Mouse (Mus musculus): ENCODE measurements around the gene Stat5b. TPM values are rescaled to one million over a fixed set of nuclear protein-coding genes. Genes with fewer than 3 reads are reported as not detected.

Stat5b gene
- polyA plus RNA-seq, 1 experiment from 2014 or later, result 46.0 TPM

DNA sequence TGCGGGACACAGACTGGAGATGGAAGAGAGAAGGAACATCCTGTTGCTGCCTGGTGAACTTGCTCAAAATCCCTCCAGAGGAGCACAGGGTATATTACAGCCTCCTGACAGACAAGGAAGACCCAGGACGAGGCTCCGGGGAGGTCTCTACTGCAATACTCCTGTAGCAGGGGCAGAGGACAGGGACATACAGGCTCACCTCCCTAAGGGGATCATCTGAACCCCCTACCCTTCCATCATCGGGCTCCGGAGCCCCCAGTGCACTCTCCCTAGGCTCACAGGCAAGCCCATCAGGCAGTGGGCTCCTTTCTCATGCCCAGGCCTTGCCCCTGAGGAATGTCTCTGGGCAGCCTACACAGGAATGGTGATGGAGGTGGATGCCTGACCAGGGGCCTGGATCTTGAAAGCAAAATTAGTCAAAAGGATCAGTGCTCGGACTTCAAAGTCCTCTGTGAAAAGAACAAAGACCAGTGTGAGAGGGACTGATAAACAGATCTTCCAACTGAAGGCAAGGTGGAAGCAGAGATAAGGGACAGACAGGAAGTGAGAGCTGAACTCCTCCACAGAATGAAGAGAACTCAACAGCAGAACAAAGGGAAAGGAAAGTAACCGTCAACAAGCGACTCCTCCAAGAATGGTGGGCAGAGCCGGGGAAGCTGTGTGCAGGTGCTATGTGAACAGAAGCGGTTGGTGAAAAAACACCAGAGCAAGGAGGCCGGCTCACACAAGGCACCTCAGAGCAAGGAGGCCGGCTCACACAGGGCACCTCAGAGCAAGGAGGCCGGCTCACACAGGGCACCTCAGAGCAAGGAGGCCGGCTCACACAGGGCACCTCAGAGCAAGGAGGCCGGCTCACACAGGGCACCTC lies 41.0 kb upstream of the Stat5b start:
- 28% methylated on average over 15 of the region's 15 CpGs for WGBS
- DNase-seq (ENCODE audit: low spot score) (no peak), ATAC-seq (replicated peaks; ENCODE audit: low FRiP score) (peak; percentile 88)
- peak overlapping the region; percentile 88 for H3K27ac ChIP-seq (ENCODE audit: low read depth, low read length)
- no peaks in the 10 kb centered on the region for H3K9me3 ChIP-seq (ENCODE audit: control insufficient read depth, low read length)
- H3K4me1 ChIP-seq (replicated peaks; ENCODE audit: control insufficient read depth, insufficient read depth, low read length), result peaks cover 61% of the 10 kb centered on the region
- no peaks in the 10 kb centered on the region for H3K27me3 ChIP-seq (replicated peaks; ENCODE audit: control insufficient read depth, insufficient read depth, low read length)
- peak overlapping the region; percentile 60 for H3K4me2 ChIP-seq
- peak overlapping the region; percentile 53 for H3K9ac ChIP-seq (ENCODE audit: low read depth, low read length)
- 0 out of 2 replicates have a peak overlapping the region, but pooled peaks have one; percentile 8 for H3K4me3 ChIP-seq (ENCODE audit: low read depth, low read length)
- H3K36me3 ChIP-seq (ENCODE audit: control insufficient read depth, insufficient read depth, low read length), result peaks cover 9% of the 10 kb centered on the region

DNA sequence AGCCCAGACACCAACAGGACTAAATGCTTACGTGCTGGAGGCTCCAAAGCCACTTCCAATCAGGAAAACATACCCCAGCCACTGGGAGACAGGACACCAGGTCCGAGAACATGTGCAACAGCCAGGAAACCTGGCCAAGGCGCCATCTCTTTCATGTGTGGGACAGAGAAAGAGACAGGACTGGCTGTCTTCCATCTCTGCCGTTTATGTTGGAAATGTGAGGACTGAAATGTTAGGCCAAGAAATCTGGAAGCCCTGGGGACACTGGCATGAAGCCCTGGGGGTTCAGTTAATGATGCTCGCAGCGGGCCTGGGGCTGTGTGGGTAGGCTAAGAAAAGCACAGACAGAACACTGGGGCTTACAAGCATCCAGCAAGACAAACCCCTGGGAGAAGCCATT lies 40.0 kb upstream of the Stat5b start:
- Histone ChIP-seq H3K27me3 (replicated peaks; ENCODE audit: control insufficient read depth, insufficient read depth, low read length) (no peaks in the 10 kb centered on the region), H3K9ac (ENCODE audit: low read depth, low read length) (peak overlapping the region; percentile 53; the same call in 1 of the 2 replicates), H3K36me3 (ENCODE audit: control insufficient read depth, insufficient read depth, low read length) (peaks cover 9% of the 10 kb centered on the region), H3K27ac (ENCODE audit: low read depth, low read length) (peak overlapping the region; percentile 88), H3K4me2 (no peak overlapping the region; the same call in 1 of the 2 replicates), H3K9me3 (ENCODE audit: control insufficient read depth, low read length) (no peaks in the 10 kb centered on the region), H3K4me1 (replicated peaks; ENCODE audit: control insufficient read depth, insufficient read depth, low read length) (peaks cover 71% of the 10 kb centered on the region), H3K4me3 (ENCODE audit: low read depth, low read length) (no peak overlapping the region)
- 86% methylated on average over 6 of the region's 6 CpGs for WGBS
- DNase-seq (ENCODE audit: low spot score), result no peak
- ATAC-seq (replicated peaks; ENCODE audit: low FRiP score), result no peak

DNA sequence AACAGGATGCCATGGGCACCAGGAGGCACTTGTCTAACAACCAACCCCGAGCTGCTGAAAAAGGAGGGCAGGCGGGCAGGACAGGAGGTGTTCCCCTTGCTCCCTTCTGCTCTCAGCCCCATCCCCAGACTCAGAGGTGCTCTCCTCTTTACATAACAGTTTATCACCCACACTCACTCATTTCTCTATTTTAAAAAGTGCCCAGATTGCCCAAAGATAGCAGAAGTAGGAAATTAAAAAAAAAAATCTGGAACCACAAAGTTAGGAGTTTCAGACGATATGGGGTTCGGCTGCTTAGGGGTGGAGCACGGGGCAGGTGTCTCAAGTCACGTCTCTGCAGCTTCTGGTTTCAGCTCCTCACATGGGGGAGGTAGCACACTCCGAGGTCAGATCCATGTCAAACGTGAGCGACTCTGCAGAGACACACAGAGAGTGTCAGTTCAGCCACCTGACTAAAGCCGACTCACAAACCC lies 37.9 kb upstream of the Stat5b start:
- H3K4me3 ChIP-seq (ENCODE audit: low read depth, low read length), result no peak overlapping the region
- H3K27ac ChIP-seq (ENCODE audit: low read depth, low read length), result peak overlapping the region; percentile 33; the same call in 1 of the 2 replicates
- H3K4me1 ChIP-seq (replicated peaks; ENCODE audit: control insufficient read depth, insufficient read depth, low read length), result peaks cover 73% of the 10 kb centered on the region
- WGBS, result 51% methylated on average over 10 of the region's 10 CpGs
- ATAC-seq (replicated peaks; ENCODE audit: low FRiP score) (no peak), DNase-seq (ENCODE audit: low spot score) (no peak)
- peaks cover 9% of the 10 kb centered on the region for H3K36me3 ChIP-seq (ENCODE audit: control insufficient read depth, insufficient read depth, low read length)
- 0 out of 2 replicates have a peak overlapping the region, but pooled peaks have one; percentile 27 for H3K9ac ChIP-seq (ENCODE audit: low read depth, low read length)
- no peaks in the 10 kb centered on the region for H3K9me3 ChIP-seq (ENCODE audit: control insufficient read depth, low read length)
- H3K27me3 ChIP-seq (replicated peaks; ENCODE audit: control insufficient read depth, insufficient read depth, low read length), result no peaks in the 10 kb centered on the region
- H3K4me2 ChIP-seq, result no peak overlapping the region

DNA sequence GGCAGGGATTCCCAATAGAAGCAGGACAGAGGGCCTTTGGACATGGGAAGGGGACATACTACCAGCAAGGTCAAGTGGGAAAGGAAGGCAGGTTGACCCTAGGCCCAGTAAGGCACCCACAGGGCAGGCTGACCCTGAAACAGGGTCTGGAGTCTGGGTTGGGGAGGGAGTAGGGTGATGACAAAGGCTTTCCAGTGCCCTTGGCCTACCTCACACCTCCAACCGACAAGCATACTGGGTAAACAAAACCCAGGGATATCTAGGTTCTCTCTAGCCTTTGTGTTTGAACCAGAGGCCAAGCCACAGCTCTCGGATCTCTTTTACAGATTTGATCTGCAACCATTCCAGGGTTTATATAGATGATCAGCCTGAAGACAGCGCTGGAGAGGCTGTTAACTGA lies 37.2 kb upstream of the Stat5b start:
- peaks cover 9% of the 10 kb centered on the region for H3K36me3 ChIP-seq (ENCODE audit: control insufficient read depth, insufficient read depth, low read length)
- 80% methylated on average over 3 of the region's 3 CpGs for WGBS
- H3K4me1 ChIP-seq (replicated peaks; ENCODE audit: control insufficient read depth, insufficient read depth, low read length), result peaks cover 69% of the 10 kb centered on the region
- H3K9me3 ChIP-seq (ENCODE audit: control insufficient read depth, low read length), result no peaks in the 10 kb centered on the region
- no peak for DNase-seq (ENCODE audit: low spot score)
- H3K9ac ChIP-seq (ENCODE audit: low read depth, low read length), result no peak overlapping the region
- no peak overlapping the region for H3K4me3 ChIP-seq (ENCODE audit: low read depth, low read length)
- no peak overlapping the region for H3K4me2 ChIP-seq
- H3K27ac ChIP-seq (ENCODE audit: low read depth, low read length), result peak overlapping the region; percentile 96
- ATAC-seq (replicated peaks; ENCODE audit: low FRiP score), result no peak
- H3K27me3 ChIP-seq (replicated peaks; ENCODE audit: control insufficient read depth, insufficient read depth, low read length), result no peaks in the 10 kb centered on the region

DNA sequence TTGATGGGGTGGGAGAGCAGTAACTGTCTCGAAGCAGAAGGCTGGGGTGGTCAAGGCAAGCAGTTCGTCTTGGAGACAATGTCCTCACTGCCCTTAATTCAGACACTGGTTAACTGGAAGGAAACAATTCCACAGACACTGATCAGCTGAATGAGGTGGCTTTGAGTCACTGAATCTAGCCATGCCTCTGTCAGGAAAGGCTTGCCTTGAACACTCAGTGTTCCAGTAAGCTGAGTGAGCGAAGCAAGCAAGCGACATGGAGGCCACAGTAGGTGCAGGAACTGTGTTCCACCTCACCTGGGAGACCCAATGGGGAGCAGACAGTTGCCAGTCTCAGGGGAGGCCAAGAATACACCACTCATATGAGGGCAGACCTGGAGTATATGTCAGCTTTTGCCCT lies 36.7 kb upstream of the Stat5b start:
- Histone ChIP-seq H3K36me3 (ENCODE audit: control insufficient read depth, insufficient read depth, low read length) (peaks cover 9% of the 10 kb centered on the region), H3K9me3 (ENCODE audit: control insufficient read depth, low read length) (no peaks in the 10 kb centered on the region), H3K27ac (ENCODE audit: low read depth, low read length) (peak overlapping the region; percentile 96), H3K4me2 (no peak overlapping the region), H3K4me3 (ENCODE audit: low read depth, low read length) (no peak overlapping the region), H3K27me3 (replicated peaks; ENCODE audit: control insufficient read depth, insufficient read depth, low read length) (no peaks in the 10 kb centered on the region), H3K9ac (ENCODE audit: low read depth, low read length) (peak overlapping the region; percentile 54; the same call in 1 of the 2 replicates), H3K4me1 (replicated peaks; ENCODE audit: control insufficient read depth, insufficient read depth, low read length) (peaks cover 64% of the 10 kb centered on the region)
- ATAC-seq (replicated peaks; ENCODE audit: low FRiP score), result no peak
- 79% methylated on average over 4 of the region's 4 CpGs for WGBS
- no peak for DNase-seq (ENCODE audit: low spot score)

DNA sequence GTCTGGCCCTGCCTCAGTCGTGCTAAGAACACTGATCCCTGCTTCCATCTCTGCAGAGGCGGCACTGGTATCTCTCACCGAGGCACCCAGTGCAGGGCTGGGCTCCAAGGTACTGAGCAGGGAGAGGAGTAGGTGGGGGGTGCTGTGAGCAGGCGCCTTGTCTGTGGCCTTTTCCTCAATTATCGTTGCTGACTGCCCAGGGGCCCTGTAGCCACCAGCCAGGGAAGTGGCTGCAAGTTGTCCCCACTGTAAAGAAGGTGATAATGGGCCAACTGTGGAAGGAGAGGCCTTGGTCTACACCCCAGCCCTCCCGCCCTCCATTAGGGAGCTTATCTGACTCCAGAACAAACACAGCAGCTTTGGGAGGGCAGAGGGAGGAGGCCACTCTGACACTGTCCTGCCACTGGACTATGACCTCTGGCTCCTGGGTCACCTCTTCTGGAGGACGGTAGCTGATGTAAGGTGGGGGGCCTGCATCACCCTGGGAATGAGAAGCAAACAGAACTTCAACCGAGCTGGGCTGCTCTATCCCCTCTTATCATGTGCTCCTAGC lies 35.7 kb upstream of the Stat5b start:
- Histone ChIP-seq H3K27me3 (replicated peaks; ENCODE audit: control insufficient read depth, insufficient read depth, low read length) (no peaks in the 10 kb centered on the region), H3K9me3 (ENCODE audit: control insufficient read depth, low read length) (no peaks in the 10 kb centered on the region), H3K4me1 (replicated peaks; ENCODE audit: control insufficient read depth, insufficient read depth, low read length) (peaks cover 60% of the 10 kb centered on the region), H3K27ac (ENCODE audit: low read depth, low read length) (peak overlapping the region; percentile 96), H3K4me2 (peak overlapping the region; percentile 42), H3K36me3 (ENCODE audit: control insufficient read depth, insufficient read depth, low read length) (peaks cover 9% of the 10 kb centered on the region), H3K4me3 (ENCODE audit: low read depth, low read length) (peak overlapping the region; percentile 19; the same call in 1 of the 2 replicates), H3K9ac (ENCODE audit: low read depth, low read length) (peak overlapping the region; percentile 54)
- WGBS, result 10% methylated on average over 8 of the region's 8 CpGs
- ATAC-seq (replicated peaks; ENCODE audit: low FRiP score) (peak; percentile 92), DNase-seq (ENCODE audit: low spot score) (peak; percentile 74)

DNA sequence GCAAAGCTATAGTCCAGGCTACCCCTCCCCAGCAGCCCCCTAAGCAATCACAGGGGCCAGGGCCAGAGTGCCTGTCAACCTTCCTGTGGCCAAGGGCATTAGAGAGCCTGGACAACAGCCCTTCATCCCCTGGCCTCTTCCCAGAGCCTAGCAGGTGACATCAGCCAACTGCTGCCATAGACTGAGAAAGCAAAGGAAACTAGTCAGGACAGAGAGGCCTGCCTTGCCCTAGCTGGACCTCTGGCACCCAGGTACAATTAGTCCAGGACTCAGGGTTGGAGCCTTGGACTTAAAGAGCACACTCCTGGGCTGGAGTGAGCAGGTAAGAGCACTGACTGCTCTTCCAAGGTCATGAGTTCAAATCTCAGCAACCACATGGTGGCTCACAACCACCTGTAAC lies 34.9 kb upstream of the Stat5b start:
- no peaks in the 10 kb centered on the region for H3K27me3 ChIP-seq (replicated peaks; ENCODE audit: control insufficient read depth, insufficient read depth, low read length)
- H3K4me1 ChIP-seq (replicated peaks; ENCODE audit: control insufficient read depth, insufficient read depth, low read length), result peaks cover 59% of the 10 kb centered on the region
- peak overlapping the region; percentile 42 for H3K4me2 ChIP-seq
- DNase-seq (ENCODE audit: low spot score) (no peak), ATAC-seq (replicated peaks; ENCODE audit: low FRiP score) (no peak)
- H3K9me3 ChIP-seq (ENCODE audit: control insufficient read depth, low read length), result no peaks in the 10 kb centered on the region
- H3K36me3 ChIP-seq (ENCODE audit: control insufficient read depth, insufficient read depth, low read length), result peaks cover 10% of the 10 kb centered on the region
- peak overlapping the region; percentile 54 for H3K9ac ChIP-seq (ENCODE audit: low read depth, low read length)
- peak overlapping the region; percentile 96 for H3K27ac ChIP-seq (ENCODE audit: low read depth, low read length)
- no peak overlapping the region for H3K4me3 ChIP-seq (ENCODE audit: low read depth, low read length)

DNA sequence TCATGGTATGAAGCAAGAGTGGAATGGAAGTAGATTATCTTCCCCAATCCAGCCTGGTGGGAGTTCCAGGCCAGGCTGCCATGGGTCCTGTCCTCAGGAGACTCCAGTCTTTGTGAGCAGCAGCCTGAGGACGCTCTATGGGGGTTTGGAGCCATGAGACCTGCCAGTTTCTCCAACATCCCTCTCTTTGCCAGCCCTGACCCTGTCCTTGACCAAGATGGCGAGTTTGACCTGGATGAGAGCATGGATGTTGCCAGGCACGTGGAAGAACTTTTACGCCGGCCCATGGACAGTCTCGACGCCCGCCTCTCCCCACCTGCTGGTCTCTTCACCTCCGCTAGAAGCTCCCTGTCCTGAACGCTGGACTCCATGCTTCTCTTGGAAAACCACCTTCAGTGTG lies 33.1 kb upstream of the Stat5b start:
- DNase-seq (ENCODE audit: low spot score) (no peak), ATAC-seq (replicated peaks; ENCODE audit: low FRiP score) (no peak)
- no peaks in the 10 kb centered on the region for H3K9me3 ChIP-seq (ENCODE audit: control insufficient read depth, low read length)
- no peak overlapping the region for H3K9ac ChIP-seq (ENCODE audit: low read depth, low read length)
- 85% methylated on average over 10 of the region's 10 CpGs for WGBS
- H3K4me3 ChIP-seq (ENCODE audit: low read depth, low read length), result no peak overlapping the region
- H3K36me3 ChIP-seq (ENCODE audit: control insufficient read depth, insufficient read depth, low read length), result peaks cover 8% of the 10 kb centered on the region
- no peaks in the 10 kb centered on the region for H3K27me3 ChIP-seq (replicated peaks; ENCODE audit: control insufficient read depth, insufficient read depth, low read length)
- no peak overlapping the region; the same call in 1 of the 2 replicates for H3K27ac ChIP-seq (ENCODE audit: low read depth, low read length)
- peaks cover 64% of the 10 kb centered on the region for H3K4me1 ChIP-seq (replicated peaks; ENCODE audit: control insufficient read depth, insufficient read depth, low read length)
- H3K4me2 ChIP-seq, result no peak overlapping the region

All from liver, embryonic 11.5 days (tissue).